Mouse (Mus musculus): ENCODE measurements at regions not wholly inside any gene's neighbourhood (a gene's known extent, or its start where the extent isn't known, plus 50 kb on each side); places are given as distances from the start of the nearest gene placed in this dataset.

DNA sequence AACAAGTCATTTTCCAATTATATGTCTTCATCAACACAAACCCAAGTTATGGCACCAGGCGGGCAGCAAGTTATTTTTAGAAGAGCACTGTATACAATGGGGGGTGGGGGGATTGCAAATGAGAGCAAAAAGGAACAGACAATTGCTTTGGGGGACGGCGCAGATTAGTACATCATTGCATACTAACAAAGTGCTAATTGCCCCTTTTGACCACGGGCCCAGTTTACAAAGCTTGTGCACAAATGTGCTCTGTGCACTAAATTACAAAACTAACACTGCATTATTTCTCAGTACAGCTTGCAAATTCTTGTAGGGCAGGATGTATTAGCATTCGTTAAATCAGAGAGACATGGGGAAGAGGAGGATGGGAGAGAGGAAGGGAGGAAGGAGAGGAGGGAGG is 116.3 kb upstream of the Cmc1 start:
- Histone ChIP-seq H3K9me3 (no peaks in the 10 kb centered on the region), H3K27ac (replicated peaks) (no peak overlapping the region), H3K4me2 (no peak overlapping the region), H3K4me3 (no peak overlapping the region), H3K9ac (no peak overlapping the region), H3K27me3 (replicated peaks) (no peaks in the 10 kb centered on the region; the same call in 1 of the 2 replicates), H3K36me3 (no peaks in the 10 kb centered on the region), H3K4me1 (0 out of 2 replicates have a peak, but pooled peaks cover under 1% of the 10 kb centered on the region)
- ATAC-seq (ENCODE audit: extremely low read depth, insufficient number of reproducible peaks, low FRiP score, low TSS enrichment) = no peak
- 57% methylated on average over 5 of the region's 5 CpGs for WGBS

DNA sequence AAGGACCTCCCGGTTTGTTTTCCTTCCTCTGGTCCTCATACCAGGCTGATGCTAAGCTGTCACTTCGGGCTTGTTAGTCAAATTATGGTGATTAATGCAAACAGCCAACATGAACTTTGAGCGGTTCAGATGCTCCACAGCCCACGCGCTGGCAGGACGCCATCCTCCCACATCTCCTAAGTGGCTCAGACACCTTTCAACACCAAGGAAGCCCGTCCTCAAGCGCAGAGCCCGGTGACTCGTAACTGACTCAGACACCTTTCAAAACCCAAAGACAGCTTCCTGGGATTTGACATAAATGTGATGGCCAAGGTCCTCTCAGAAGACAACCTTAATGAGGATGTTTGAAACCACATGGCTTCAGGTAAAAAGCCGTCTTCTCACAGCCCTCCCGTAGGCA is 121.7 kb upstream of the Cmc1 start:
- H3K36me3 ChIP-seq = no peaks in the 10 kb centered on the region
- H3K4me1 ChIP-seq = peaks cover 13% of the 10 kb centered on the region; the same call in 1 of the 2 replicates
- H3K27me3 ChIP-seq (replicated peaks) = no peaks in the 10 kb centered on the region; the same call in 1 of the 2 replicates
- no peak overlapping the region for H3K27ac ChIP-seq (replicated peaks)
- no peak overlapping the region for H3K9ac ChIP-seq
- no peak for ATAC-seq (ENCODE audit: extremely low read depth, insufficient number of reproducible peaks, low FRiP score, low TSS enrichment)
- H3K4me2 ChIP-seq = no peak overlapping the region; the same call in 1 of the 2 replicates
- WGBS = 46% methylated on average over 12 of the region's 12 CpGs
- H3K4me3 ChIP-seq = no peak overlapping the region
- no peaks in the 10 kb centered on the region for H3K9me3 ChIP-seq

DNA sequence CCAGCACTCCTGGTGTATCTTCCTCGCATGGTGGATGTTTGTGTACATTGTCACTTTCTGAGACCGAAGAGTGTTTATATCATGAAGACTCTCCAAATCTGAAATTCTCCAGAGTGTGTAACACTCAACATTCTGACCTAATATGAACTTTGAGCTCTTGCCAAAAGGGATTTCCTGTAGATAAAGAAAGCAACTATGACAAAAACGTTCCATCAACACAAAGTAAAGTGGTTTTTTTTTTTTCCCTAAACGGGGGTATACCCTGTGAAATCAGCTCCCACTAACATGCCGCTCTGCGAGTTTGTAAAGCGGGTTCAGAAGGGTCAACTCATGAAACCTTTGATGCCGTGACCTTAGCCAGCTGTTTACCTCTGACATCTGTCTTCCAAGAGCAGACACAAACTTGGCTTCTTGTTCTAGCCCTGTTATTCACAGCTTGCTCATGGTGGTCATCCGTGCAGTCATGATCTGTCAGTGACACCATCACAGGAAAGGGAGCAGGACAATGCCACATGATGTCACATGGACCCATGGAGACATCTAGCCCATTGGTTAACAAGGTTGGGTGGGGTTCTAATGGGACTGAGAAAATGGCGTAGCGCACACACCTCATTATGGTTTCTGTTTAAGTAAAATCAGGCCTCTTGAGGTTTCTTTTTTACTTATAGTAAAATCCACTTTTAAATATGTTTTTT is 122.9 kb upstream of the Cmc1 start:
- peak overlapping the region; percentile 18; the same call in 1 of the 2 replicates for H3K4me2 ChIP-seq
- H3K4me1 ChIP-seq = peaks cover 13% of the 10 kb centered on the region; the same call in 1 of the 2 replicates
- H3K36me3 ChIP-seq = no peaks in the 10 kb centered on the region
- H3K27ac ChIP-seq (replicated peaks) = no peak overlapping the region
- 48% methylated on average over 11 of the region's 11 CpGs for WGBS
- no peak overlapping the region for H3K9ac ChIP-seq
- no peaks in the 10 kb centered on the region; the same call in 1 of the 2 replicates for H3K9me3 ChIP-seq
- no peak overlapping the region for H3K4me3 ChIP-seq
- ATAC-seq (ENCODE audit: extremely low read depth, insufficient number of reproducible peaks, low FRiP score, low TSS enrichment) = no peak
- no peaks in the 10 kb centered on the region; the same call in 1 of the 2 replicates for H3K27me3 ChIP-seq (replicated peaks)

DNA sequence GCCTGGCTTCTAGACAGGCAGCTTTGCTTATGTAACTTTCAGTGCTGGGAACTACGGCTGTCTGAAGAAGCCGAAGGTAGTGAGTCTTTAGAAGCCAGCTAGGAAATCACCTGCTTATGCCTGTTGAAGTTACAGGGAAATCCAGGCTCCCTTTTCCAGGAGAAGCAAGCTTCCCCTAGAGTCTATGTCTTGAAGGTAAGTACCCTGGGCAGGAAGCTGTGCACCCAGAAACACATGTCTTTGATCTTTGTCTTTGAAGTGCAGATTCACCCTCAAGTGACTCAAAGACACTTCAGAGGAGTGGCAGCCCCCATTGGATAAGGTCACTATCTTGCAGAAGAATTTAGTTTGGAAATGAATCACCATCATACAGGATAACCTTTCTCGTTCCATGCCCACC is 135.5 kb upstream of the Cmc1 start:
- 49% methylated on average over 3 of the region's 3 CpGs for WGBS
- H3K27me3 ChIP-seq (replicated peaks) = no peaks in the 10 kb centered on the region
- H3K4me2 ChIP-seq = no peak overlapping the region
- no peaks in the 10 kb centered on the region for H3K4me1 ChIP-seq
- no peaks in the 10 kb centered on the region for H3K36me3 ChIP-seq
- no peak overlapping the region for H3K4me3 ChIP-seq
- H3K9me3 ChIP-seq = no peaks in the 10 kb centered on the region
- no peak overlapping the region for H3K9ac ChIP-seq
- no peak overlapping the region for H3K27ac ChIP-seq (replicated peaks)
- no peak for ATAC-seq (ENCODE audit: extremely low read depth, insufficient number of reproducible peaks, low FRiP score, low TSS enrichment)

DNA sequence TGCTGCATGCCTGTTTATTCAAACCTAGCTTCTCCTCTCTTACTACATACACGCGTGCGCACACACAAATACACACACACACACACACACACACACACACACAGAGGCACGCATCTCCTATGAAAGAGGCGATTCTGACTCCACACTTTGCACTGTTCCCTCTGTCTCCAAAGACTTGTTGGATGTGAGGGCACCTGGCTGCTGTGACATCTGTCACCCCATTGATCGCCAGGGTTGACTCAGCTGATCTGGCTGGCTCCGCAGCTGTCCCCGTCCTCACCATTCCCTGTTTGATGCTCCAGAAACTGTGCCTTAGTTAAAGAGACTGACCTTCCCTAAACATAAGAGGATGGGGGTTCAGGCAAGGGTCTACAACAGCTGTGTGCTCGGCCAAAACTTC is 137.6 kb upstream of the Cmc1 start:
- Histone ChIP-seq H3K36me3 (no peaks in the 10 kb centered on the region), H3K9ac (no peak overlapping the region), H3K27me3 (replicated peaks) (no peaks in the 10 kb centered on the region), H3K9me3 (no peaks in the 10 kb centered on the region), H3K4me2 (no peak overlapping the region), H3K4me1 (no peaks in the 10 kb centered on the region), H3K4me3 (no peak overlapping the region), H3K27ac (replicated peaks) (no peak overlapping the region)
- WGBS = 77% methylated on average over 9 of the region's 9 CpGs
- ATAC-seq (ENCODE audit: extremely low read depth, insufficient number of reproducible peaks, low FRiP score, low TSS enrichment) = no peak

DNA sequence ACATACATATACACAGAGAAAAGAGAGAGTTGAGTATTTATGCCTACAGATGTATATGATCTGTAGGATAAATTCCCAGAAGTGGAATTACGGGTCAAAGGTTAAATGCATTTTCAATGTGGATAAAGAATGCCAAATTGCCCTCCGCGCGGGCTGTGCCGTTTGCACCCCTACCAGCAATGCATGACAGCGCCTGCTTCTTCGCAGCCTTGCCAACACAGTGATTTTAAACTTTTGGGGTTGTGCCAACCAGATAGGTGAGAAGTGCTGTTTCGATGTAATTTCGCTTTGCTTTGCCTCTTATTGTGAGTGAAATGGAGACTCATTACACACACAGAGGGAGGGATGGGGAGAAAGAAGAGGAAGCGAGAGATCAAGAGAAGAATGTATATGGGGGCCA is 142.9 kb upstream of the Cmc1 start:
- 83% methylated on average over 10 of the region's 10 CpGs for WGBS

DNA sequence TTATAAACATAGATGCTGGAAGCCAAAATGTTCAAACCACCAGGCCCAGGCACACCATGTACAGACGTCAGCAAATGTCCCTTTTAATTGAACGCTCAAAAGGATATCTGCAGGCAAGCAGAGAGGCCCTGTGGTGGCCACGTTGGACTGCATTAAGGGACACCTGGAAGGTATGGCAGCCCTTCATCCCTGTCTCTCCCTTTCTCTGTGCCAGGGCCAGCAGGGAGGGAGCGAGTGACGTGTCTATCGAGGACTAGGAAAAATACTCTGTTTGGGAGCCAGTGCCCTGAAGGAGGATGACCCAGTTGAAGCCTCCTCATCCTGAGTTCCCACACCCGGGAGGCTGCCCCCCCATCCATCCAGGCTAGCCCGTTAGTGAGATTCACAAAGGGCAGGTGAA is 144.0 kb upstream of the Cmc1 start:
- no peak for ATAC-seq (ENCODE audit: extremely low read depth, insufficient number of reproducible peaks, low FRiP score, low TSS enrichment)
- Histone ChIP-seq H3K36me3 (no peaks in the 10 kb centered on the region), H3K4me3 (no peak overlapping the region), H3K4me1 (no peaks in the 10 kb centered on the region), H3K27ac (replicated peaks) (no peak overlapping the region), H3K9me3 (no peaks in the 10 kb centered on the region), H3K27me3 (replicated peaks) (no peaks in the 10 kb centered on the region), H3K9ac (no peak overlapping the region), H3K4me2 (no peak overlapping the region)
- WGBS = 74% methylated on average over 8 of the region's 8 CpGs

More for the DNA sequence above, 142.9 kb upstream of the Cmc1 start:
- Histone ChIP-seq H3K4me2 (no peak overlapping the region), H3K4me1 (no peaks in the 10 kb centered on the region), H3K27ac (replicated peaks) (no peak overlapping the region), H3K9ac (no peak overlapping the region), H3K4me3 (no peak overlapping the region), H3K9me3 (no peaks in the 10 kb centered on the region), H3K36me3 (no peaks in the 10 kb centered on the region), H3K27me3 (replicated peaks) (no peaks in the 10 kb centered on the region)
- no peak for ATAC-seq (ENCODE audit: extremely low read depth, insufficient number of reproducible peaks, low FRiP score, low TSS enrichment)

DNA sequence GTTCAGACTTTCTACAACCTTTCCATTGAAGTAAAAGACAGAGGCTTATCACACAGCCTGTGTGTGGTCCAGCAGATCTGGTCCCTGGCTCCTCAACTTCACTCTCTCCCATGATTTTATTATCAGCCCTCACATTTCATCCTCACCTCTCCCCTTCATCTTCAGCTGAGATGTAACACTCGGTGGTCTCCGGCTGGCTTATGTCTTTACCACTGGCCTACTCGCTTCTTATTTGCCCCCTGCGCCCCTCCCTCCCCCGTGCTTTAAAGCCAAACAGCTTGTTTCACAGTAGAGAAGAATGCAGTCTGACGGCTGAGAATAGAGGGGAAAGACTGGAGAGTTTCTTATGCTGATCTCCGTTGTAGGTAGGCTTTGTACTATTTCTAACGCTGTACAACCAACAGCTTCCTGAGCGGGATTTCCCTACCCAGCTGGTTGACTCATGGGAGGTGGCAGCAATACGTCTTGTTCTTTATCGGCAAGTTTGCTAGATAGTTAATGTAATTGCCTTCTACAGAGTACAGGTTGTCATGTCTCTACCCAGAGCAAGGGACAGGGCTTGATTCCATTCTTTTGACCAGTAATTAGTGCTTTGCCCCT is 152.9 kb upstream of the Cmc1 start:
- Histone ChIP-seq H3K9me3 (no peaks in the 10 kb centered on the region), H3K9ac (no peak overlapping the region), H3K27ac (replicated peaks) (no peak overlapping the region), H3K36me3 (no peaks in the 10 kb centered on the region), H3K27me3 (replicated peaks) (no peaks in the 10 kb centered on the region), H3K4me2 (no peak overlapping the region), H3K4me3 (no peak overlapping the region), H3K4me1 (no peaks in the 10 kb centered on the region)
- WGBS = 50% methylated on average over 11 of the region's 11 CpGs
- no peak for ATAC-seq (ENCODE audit: extremely low read depth, insufficient number of reproducible peaks, low FRiP score, low TSS enrichment)

DNA sequence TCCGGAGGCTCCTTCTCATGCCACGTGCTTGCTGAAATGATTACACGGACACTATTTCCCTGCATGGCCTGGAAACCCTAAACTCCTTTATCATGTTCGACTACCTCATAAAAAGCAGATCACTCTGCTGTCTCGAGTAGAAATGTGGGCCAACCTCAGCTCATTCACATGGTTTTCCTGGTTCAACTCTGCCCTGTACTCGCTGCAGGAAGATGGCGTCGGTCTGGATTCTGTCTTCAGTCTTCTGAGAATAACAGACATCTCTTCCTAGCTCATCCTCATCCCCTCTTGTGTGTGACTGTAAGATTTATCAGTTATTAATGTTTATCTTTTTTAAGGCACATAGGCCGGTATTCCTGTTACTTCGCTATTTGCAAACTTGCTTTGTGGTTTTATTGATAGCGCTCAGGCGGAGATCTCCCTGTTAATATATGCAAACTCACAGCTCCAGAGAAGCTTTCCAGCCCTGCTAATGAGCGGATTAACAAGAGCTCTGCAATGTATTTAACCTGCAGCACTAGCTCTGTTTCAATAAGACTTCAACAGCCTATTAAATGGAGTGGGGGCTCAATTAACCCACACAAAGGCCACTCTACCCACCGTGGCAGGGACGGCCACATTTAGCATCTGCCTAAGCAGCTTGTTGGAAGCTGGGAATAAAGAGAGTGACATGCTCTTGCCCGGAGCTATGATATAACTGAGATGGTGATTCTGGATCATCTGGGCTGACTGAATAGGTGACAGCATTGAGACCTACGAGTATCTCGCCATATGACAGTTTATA is 159.5 kb upstream of the Eomes start:
- 79% methylated on average over 18 of the region's 18 CpGs for WGBS
- Histone ChIP-seq H3K4me3 (no peak overlapping the region), H3K9ac (no peak overlapping the region), H3K27ac (replicated peaks) (no peak overlapping the region), H3K4me1 (no peaks in the 10 kb centered on the region), H3K9me3 (no peaks in the 10 kb centered on the region), H3K36me3 (no peaks in the 10 kb centered on the region), H3K27me3 (replicated peaks) (no peaks in the 10 kb centered on the region; the same call in 1 of the 2 replicates), H3K4me2 (no peak overlapping the region)
- no peak for ATAC-seq (ENCODE audit: extremely low read depth, insufficient number of reproducible peaks, low FRiP score, low TSS enrichment)

DNA sequence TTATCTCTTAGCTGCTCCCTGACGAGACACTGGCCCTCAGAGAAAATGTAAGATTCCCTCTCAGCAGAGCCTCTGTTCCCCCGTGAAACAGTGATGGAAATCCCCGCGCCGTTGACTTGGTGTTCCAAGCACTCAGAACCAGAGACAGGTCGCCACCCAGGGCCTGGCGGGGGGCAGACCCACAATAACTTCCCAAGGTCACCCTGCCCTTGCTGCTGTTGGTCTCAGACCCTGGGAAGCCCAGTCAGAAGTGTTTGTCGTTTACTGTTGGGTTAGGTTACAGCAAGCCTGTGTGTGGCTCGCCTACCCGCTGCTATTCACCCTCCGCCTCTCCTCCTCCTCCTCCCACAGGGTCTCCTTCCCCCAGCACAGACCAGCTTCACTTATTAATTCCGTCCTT is 154.2 kb upstream of the Eomes start:
- H3K4me3 ChIP-seq = no peak overlapping the region
- no peak overlapping the region for H3K27ac ChIP-seq (replicated peaks)
- H3K36me3 ChIP-seq = no peaks in the 10 kb centered on the region
- peak overlapping the region; percentile 30; the same call in 1 of the 2 replicates for H3K4me2 ChIP-seq
- 37% methylated on average over 12 of the region's 12 CpGs for WGBS
- H3K4me1 ChIP-seq = no peaks in the 10 kb centered on the region
- ATAC-seq (ENCODE audit: extremely low read depth, insufficient number of reproducible peaks, low FRiP score, low TSS enrichment) = no peak
- no peak overlapping the region for H3K9ac ChIP-seq
- H3K27me3 ChIP-seq (replicated peaks) = no peaks in the 10 kb centered on the region
- no peaks in the 10 kb centered on the region for H3K9me3 ChIP-seq

DNA sequence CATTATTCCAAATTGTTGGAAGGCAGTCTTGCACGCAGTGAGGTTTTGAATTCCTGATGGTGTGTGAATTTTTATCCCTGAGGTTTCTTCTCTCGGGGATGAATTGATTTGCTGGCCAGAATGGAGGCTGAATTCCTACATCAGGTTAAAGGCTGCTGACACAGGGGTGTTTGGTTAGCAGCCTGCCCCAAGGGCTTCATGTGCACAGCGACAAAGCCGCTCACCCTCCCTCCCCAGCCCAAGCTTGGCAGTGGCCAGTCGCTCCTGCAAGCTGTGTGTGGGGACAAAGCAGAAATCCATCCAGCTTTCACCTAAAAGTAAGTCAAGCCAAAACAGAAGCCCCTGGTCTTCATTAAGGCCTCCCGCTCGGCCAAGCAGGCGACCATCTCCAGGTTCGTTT is 151.4 kb upstream of the Eomes start:
- WGBS = 56% methylated on average over 9 of the region's 9 CpGs
- H3K4me1 ChIP-seq = no peaks in the 10 kb centered on the region
- ATAC-seq (ENCODE audit: extremely low read depth, insufficient number of reproducible peaks, low FRiP score, low TSS enrichment) = no peak
- H3K9me3 ChIP-seq = no peaks in the 10 kb centered on the region
- no peaks in the 10 kb centered on the region for H3K27me3 ChIP-seq (replicated peaks)
- H3K36me3 ChIP-seq = no peaks in the 10 kb centered on the region
- H3K4me2 ChIP-seq = no peak overlapping the region
- H3K4me3 ChIP-seq = no peak overlapping the region
- H3K9ac ChIP-seq = no peak overlapping the region
- no peak overlapping the region for H3K27ac ChIP-seq (replicated peaks)

Data from heart, embryonic 13.5 days (tissue).